Mouse (Mus musculus): Measurements from ENCODE around the gene Bach2. TPM values are rescaled to one million over a fixed set of nuclear protein-coding genes. Genes with fewer than 3 reads are reported as not detected.

The Bach2 gene
- total and polyA plus RNA-seq, 2 experiments from 2014 or later: 13.9 to 14.7 TPM

DNA sequence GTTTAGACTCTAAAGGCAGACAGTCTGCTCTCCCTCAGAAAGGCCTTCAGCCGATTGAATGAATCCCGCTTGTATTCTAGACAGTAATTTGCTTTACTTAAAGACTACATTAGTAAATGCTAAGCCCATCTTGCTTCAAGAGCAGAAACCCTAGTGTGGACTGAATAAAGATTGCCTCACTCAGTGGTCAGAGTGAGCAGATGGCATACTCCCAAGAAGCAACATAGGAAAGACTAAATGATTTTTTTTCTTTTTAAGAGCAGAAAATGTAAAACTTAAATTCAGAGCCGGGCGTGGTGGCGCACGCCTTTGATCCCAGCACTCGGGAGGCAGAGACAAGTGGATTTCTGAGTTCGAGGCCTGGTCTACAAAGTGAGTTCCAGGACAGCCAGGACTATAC is 169.9 kb downstream of the Bach2 start:
- Histone ChIP-seq H3K9me3 (ENCODE audit: low read length) (no peaks in the 10 kb centered on the region), H3K36me3 (ENCODE audit: insufficient read depth, low read length) (no peaks in the 10 kb centered on the region), H3K4me2 (ENCODE audit: low read depth, low read length) (no peak overlapping the region), H3K4me1 (ENCODE audit: insufficient read depth, low read length) (no peaks in the 10 kb centered on the region), H3K27me3 (ENCODE audit: insufficient read depth, low read length) (no peaks in the 10 kb centered on the region), H3K4me3 (ENCODE audit: low read length) (no peak overlapping the region), H3K27ac (no peak overlapping the region), H3K9ac (replicated peaks; ENCODE audit: low read length) (no peak overlapping the region)
- 86% methylated on average over 8 of the region's 8 CpGs for WGBS
- ATAC-seq: no peak
- no peak for TF ChIP-seq CTCF (IDR thresholded peaks at IDR 0.05; ENCODE audit: low read depth)
- DNase-seq (ENCODE audit: low spot score): no peak

- H3K27me3 ChIP-seq (ENCODE audit: insufficient read depth, low read length): no peaks in the 10 kb centered on the region
- ATAC-seq: no peak
- TF ChIP-seq CTCF (IDR thresholded peaks at IDR 0.05; ENCODE audit: low read depth): peak; percentile 20; the same call in 1 of the 2 replicates
- H3K4me3 ChIP-seq (ENCODE audit: low read length): no peak overlapping the region
- no peaks in the 10 kb centered on the region for H3K36me3 ChIP-seq (ENCODE audit: insufficient read depth, low read length)
- no peak for DNase-seq (ENCODE audit: low spot score)
- H3K4me2 ChIP-seq (ENCODE audit: low read depth, low read length): no peak overlapping the region
- H3K4me1 ChIP-seq (ENCODE audit: insufficient read depth, low read length): no peaks in the 10 kb centered on the region
- no peak overlapping the region for H3K9ac ChIP-seq (replicated peaks; ENCODE audit: low read length)
- H3K9me3 ChIP-seq (ENCODE audit: low read length): no peaks in the 10 kb centered on the region
- 72% methylated on average over 9 of the region's 9 CpGs for WGBS
- H3K27ac ChIP-seq: no peak overlapping the region
Measured at GRCm38 (mm10) chr4:32409116-32409880, 170.7 kb downstream of the Bach2 start.

GRCm38 (mm10) chr4:32413063-32413462 is 174.5 kb downstream of the Bach2 start:
- ATAC-seq: no peak
- Histone ChIP-seq H3K27ac (no peak overlapping the region), H3K4me2 (ENCODE audit: low read depth, low read length) (no peak overlapping the region), H3K4me1 (ENCODE audit: insufficient read depth, low read length) (no peaks in the 10 kb centered on the region), H3K4me3 (ENCODE audit: low read length) (no peak overlapping the region), H3K27me3 (ENCODE audit: insufficient read depth, low read length) (no peaks in the 10 kb centered on the region), H3K36me3 (ENCODE audit: insufficient read depth, low read length) (no peaks in the 10 kb centered on the region), H3K9ac (replicated peaks; ENCODE audit: low read length) (no peak overlapping the region), H3K9me3 (ENCODE audit: low read length) (no peaks in the 10 kb centered on the region)
- peak; percentile 32; the same call in 1 of the 2 replicates for TF ChIP-seq CTCF (IDR thresholded peaks at IDR 0.05; ENCODE audit: low read depth)
- DNase-seq (ENCODE audit: low spot score): no peak
- 55% methylated on average over 7 of the region's 7 CpGs for WGBS

- DNase-seq (ENCODE audit: low spot score): no peak
- ATAC-seq: no peak
Measured at GRCm38 (mm10) chr4:32413505-32413904, 174.9 kb downstream of the Bach2 start.

DNA sequence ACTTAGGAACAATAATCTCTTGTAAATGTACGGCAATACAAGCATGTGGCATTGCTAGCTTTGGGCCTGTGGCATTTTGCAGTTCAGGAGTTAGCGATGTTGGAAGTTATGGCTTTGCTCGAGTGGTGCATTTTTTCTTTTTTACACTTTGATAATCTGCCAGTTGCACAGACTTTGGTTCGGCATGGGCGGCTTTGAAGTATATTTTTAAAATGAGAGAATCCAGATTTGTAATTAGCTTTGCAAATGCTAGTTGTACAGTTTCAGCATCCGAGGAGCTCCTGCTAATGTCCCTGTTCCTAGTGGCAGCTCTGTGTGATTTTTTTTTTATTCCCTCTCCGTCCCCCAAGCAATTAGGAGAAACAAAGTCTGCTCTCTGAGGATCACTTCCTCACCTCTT is 176.4 kb downstream of the Bach2 start:
- no peaks in the 10 kb centered on the region for H3K9me3 ChIP-seq (ENCODE audit: low read length)
- 66% methylated on average over 7 of the region's 7 CpGs for WGBS
- H3K9ac ChIP-seq (replicated peaks; ENCODE audit: low read length): no peak overlapping the region
- H3K4me2 ChIP-seq (ENCODE audit: low read depth, low read length): no peak overlapping the region
- TF ChIP-seq CTCF (IDR thresholded peaks at IDR 0.05; ENCODE audit: low read depth): no peak
- H3K27me3 ChIP-seq (ENCODE audit: insufficient read depth, low read length): no peaks in the 10 kb centered on the region
- H3K4me3 ChIP-seq (ENCODE audit: low read length): no peak overlapping the region
- DNase-seq (ENCODE audit: low spot score) (no peak), ATAC-seq (no peak)
- no peaks in the 10 kb centered on the region for H3K4me1 ChIP-seq (ENCODE audit: insufficient read depth, low read length)
- no peaks in the 10 kb centered on the region for H3K36me3 ChIP-seq (ENCODE audit: insufficient read depth, low read length)
- H3K27ac ChIP-seq: no peak overlapping the region

More at GRCm38 (mm10) chr4:32413505-32413904, 174.9 kb downstream of the Bach2 start:
- H3K27ac ChIP-seq: no peak overlapping the region
- no peaks in the 10 kb centered on the region for H3K4me1 ChIP-seq (ENCODE audit: insufficient read depth, low read length)
- TF ChIP-seq CTCF (IDR thresholded peaks at IDR 0.05; ENCODE audit: low read depth): no peak
- no peak overlapping the region for H3K4me2 ChIP-seq (ENCODE audit: low read depth, low read length)
- WGBS: 69% methylated on average over 9 of the region's 9 CpGs
- no peaks in the 10 kb centered on the region for H3K36me3 ChIP-seq (ENCODE audit: insufficient read depth, low read length)
- H3K4me3 ChIP-seq (ENCODE audit: low read length): no peak overlapping the region
- no peak overlapping the region for H3K9ac ChIP-seq (replicated peaks; ENCODE audit: low read length)
- H3K9me3 ChIP-seq (ENCODE audit: low read length): no peaks in the 10 kb centered on the region
- no peaks in the 10 kb centered on the region for H3K27me3 ChIP-seq (ENCODE audit: insufficient read depth, low read length)

DNA sequence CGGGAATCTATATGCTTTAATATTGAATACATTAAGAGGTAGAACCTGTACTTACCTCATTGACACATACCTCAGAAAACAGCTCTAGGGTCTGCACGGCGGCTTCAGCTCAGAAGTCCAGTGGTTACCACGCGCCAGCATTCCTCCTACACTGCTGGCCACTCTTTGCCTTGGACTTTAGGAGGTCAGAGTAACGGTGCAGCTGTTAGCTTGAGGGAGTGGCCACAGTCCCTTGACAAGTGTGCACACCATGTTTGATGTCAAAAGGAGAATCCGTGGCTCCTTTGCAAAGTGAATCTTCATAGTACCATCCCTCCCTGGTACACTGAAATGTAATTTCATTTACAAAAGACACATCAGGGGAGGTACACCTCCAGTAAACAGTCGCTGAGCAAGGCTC is 179.3 kb downstream of the Bach2 start:
- Histone ChIP-seq H3K27me3 (ENCODE audit: insufficient read depth, low read length) (no peaks in the 10 kb centered on the region), H3K36me3 (ENCODE audit: insufficient read depth, low read length) (no peaks in the 10 kb centered on the region), H3K4me3 (ENCODE audit: low read length) (no peak overlapping the region), H3K9ac (replicated peaks; ENCODE audit: low read length) (no peak overlapping the region), H3K9me3 (ENCODE audit: low read length) (no peaks in the 10 kb centered on the region), H3K4me1 (ENCODE audit: insufficient read depth, low read length) (no peaks in the 10 kb centered on the region), H3K4me2 (ENCODE audit: low read depth, low read length) (no peak overlapping the region), H3K27ac (no peak overlapping the region)
- 85% methylated on average over 8 of the region's 8 CpGs for WGBS
- no peak for ATAC-seq
- DNase-seq (ENCODE audit: low spot score): no peak
- no peak for TF ChIP-seq CTCF (IDR thresholded peaks at IDR 0.05; ENCODE audit: low read depth)

- DNase-seq (ENCODE audit: low spot score) (no peak), ATAC-seq (no peak)
- Histone ChIP-seq H3K27me3 (ENCODE audit: insufficient read depth, low read length) (no peaks in the 10 kb centered on the region), H3K4me2 (ENCODE audit: low read depth, low read length) (no peak overlapping the region), H3K27ac (no peak overlapping the region), H3K4me1 (ENCODE audit: insufficient read depth, low read length) (no peaks in the 10 kb centered on the region), H3K36me3 (ENCODE audit: insufficient read depth, low read length) (no peaks in the 10 kb centered on the region), H3K9ac (replicated peaks; ENCODE audit: low read length) (no peak overlapping the region), H3K4me3 (ENCODE audit: low read length) (no peak overlapping the region), H3K9me3 (ENCODE audit: low read length) (no peaks in the 10 kb centered on the region)
- WGBS: 80% methylated on average over 8 of the region's 8 CpGs
- TF ChIP-seq CTCF (IDR thresholded peaks at IDR 0.05; ENCODE audit: low read depth): no peak
Measured at GRCm38 (mm10) chr4:32421570-32421969, 183.0 kb downstream of the Bach2 start.
